Mouse (Mus musculus) ES-Bruce4 (cell line): ENCODE measurements around the gene Abcg8. TPM values are rescaled to one million over a fixed set of nuclear protein-coding genes. Genes with fewer than 3 reads are reported as not detected.
A peak's percentile ranks its signal among the peaks of the same experiment; 100 is the strongest.

Experiments used
- H3K27ac ChIP-seq: 2 replicates; pipeline ENCODE4 v1.5.1; 2012; ENCODE audit warnings: low read length, inconsistent platforms; ENCODE audit not compliant: insufficient read depth
- H3K27me3 ChIP-seq: 2 replicates; pipeline ENCODE4 v1.6.1; 2012; ENCODE audit warnings: mild to moderate bottlenecking, low read length, inconsistent platforms; ENCODE audit not compliant: control insufficient read depth, poor library complexity, insufficient read depth, severe bottlenecking
- H3K36me3 ChIP-seq: 2 replicates; pipeline ENCODE4 v1.6.1; 2012; ENCODE audit warnings: inconsistent platforms, mild to moderate bottlenecking, low read length, moderate library complexity; ENCODE audit not compliant: control insufficient read depth, poor library complexity, insufficient read depth, severe bottlenecking
- H3K4me1 ChIP-seq: one replicate; pipeline ENCODE4 v1.8.1; 2011; ENCODE audit warnings: low read length; ENCODE audit not compliant: control insufficient read depth, insufficient read depth
- H3K4me3 ChIP-seq: 2 replicates; pipeline ENCODE4 v1.5.1; 2011; ENCODE audit warnings: low read depth, mild to moderate bottlenecking, low read length
- H3K9ac ChIP-seq: 2 replicates; pipeline ENCODE4 v1.6.1; 2012; ENCODE audit warnings: low read depth, mild to moderate bottlenecking, inconsistent platforms; ENCODE audit not compliant: poor library complexity, severe bottlenecking
- H3K9me3 ChIP-seq: replicated peaks from 2 replicates; pipeline ENCODE4 v1.6.1; 2012; ENCODE audit warnings: mild to moderate bottlenecking, low read length, inconsistent platforms; ENCODE audit not compliant: control insufficient read depth, poor library complexity, insufficient read depth, severe bottlenecking
- CTCF ChIP-seq: IDR thresholded peaks from one replicate; pipeline ENCODE4 v1.8.1; 2011; ENCODE audit warnings: low read depth, low read length
- EP300 ChIP-seq: IDR thresholded peaks from 2 replicates; pipeline ENCODE4 v1.6.1; 2011; ENCODE audit warnings: low read depth, low read length; ENCODE audit not compliant: insufficient read depth
- POLR2A ChIP-seq: IDR thresholded peaks from one replicate; pipeline ENCODE4 v1.8.1; 2011; ENCODE audit warnings: low read length; ENCODE audit not compliant: insufficient read depth
- polyA plus RNA-seq: library from polyadenylated mRNA; stranded (reverse); fragments of >200 nt; gene quantifications from 2 replicates; pipeline ENCODE4 v1.2.4, GENCODE M21; 2011; ENCODE audit warnings: low read depth; ENCODE audit not compliant: missing spikeins, insufficient read depth, insufficient read length

Gene Abcg8
- not detected in 2 replicates for polyA plus RNA-seq

GRCm38 (mm10) chr17:84675951-84676366 is at the start of gene Abcg8:
Gene Abcg8, plus strand, starts transcription at chr17:84676302.
- TF ChIP-seq CTCF (peak; percentile 13), POLR2A (no peak)
- Histone ChIP-seq H3K4me1 (no peaks in the 10 kb centered on the region), H3K27ac (no peak within 1 kb of the TSS), H3K9me3 (no peaks in the 10 kb centered on the region), H3K9ac (no peak within 1 kb of the TSS), H3K36me3 (no peaks in the 10 kb centered on the region), H3K27me3 (no peaks in the 10 kb centered on the region), H3K4me3 (peak within 1 kb of the TSS; percentile 21)

- Histone ChIP-seq H3K9me3 (no peaks in the 10 kb centered on the region), H3K27ac (no peak overlapping the region), H3K4me3 (peak overlapping the region; percentile 43), H3K9ac (peak overlapping the region; percentile 0; the same call in 1 of the 2 replicates), H3K36me3 (no peaks in the 10 kb centered on the region), H3K27me3 (no peaks in the 10 kb centered on the region), H3K4me1 (no peaks in the 10 kb centered on the region)
- no peak for TF ChIP-seq EP300
These were observed 49.2 kb upstream of the Abcg8 start for GRCm38 (mm10) chr17:84626857-84627305.

GRCm38 (mm10) chr17:84627721-84628120 is 48.4 kb upstream of the Abcg8 start:
- Histone ChIP-seq H3K4me3 (no peak overlapping the region), H3K4me1 (no peaks in the 10 kb centered on the region), H3K27me3 (no peaks in the 10 kb centered on the region), H3K36me3 (no peaks in the 10 kb centered on the region), H3K9me3 (no peaks in the 10 kb centered on the region), H3K27ac (no peak overlapping the region), H3K9ac (no peak overlapping the region)
- TF ChIP-seq EP300 (no peak), POLR2A (no peak), CTCF (no peak)

- Histone ChIP-seq H3K9me3 (no peaks in the 10 kb centered on the region), H3K4me3 (no peak overlapping the region), H3K36me3 (no peaks in the 10 kb centered on the region), H3K9ac (no peak overlapping the region), H3K27ac (no peak overlapping the region), H3K27me3 (no peaks in the 10 kb centered on the region), H3K4me1 (no peaks in the 10 kb centered on the region)
- no peak for TF ChIP-seq CTCF
- TF ChIP-seq POLR2A = no peak
These were observed 47.5 kb upstream of the Abcg8 start for GRCm38 (mm10) chr17:84628611-84629010.

- Histone ChIP-seq H3K4me1 (peaks cover 2% of the 10 kb centered on the region), H3K9ac (no peak overlapping the region), H3K9me3 (no peaks in the 10 kb centered on the region), H3K27ac (no peak overlapping the region), H3K27me3 (no peaks in the 10 kb centered on the region), H3K4me3 (no peak overlapping the region), H3K36me3 (no peaks in the 10 kb centered on the region)
- TF ChIP-seq POLR2A (no peak), EP300 (no peak), CTCF (no peak)
These were observed 44.3 kb upstream of the Abcg8 start for GRCm38 (mm10) chr17:84631836-84632235.

GRCm38 (mm10) chr17:84633443-84633842 is 42.7 kb upstream of the Abcg8 start:
- Histone ChIP-seq H3K9ac (no peak overlapping the region), H3K4me1 (peaks cover 2% of the 10 kb centered on the region), H3K9me3 (no peaks in the 10 kb centered on the region), H3K27ac (no peak overlapping the region), H3K27me3 (no peaks in the 10 kb centered on the region), H3K4me3 (no peak overlapping the region), H3K36me3 (no peaks in the 10 kb centered on the region)
- TF ChIP-seq EP300 = no peak
- no peak for TF ChIP-seq POLR2A
- no peak for TF ChIP-seq CTCF
